Mouse (Mus musculus): ENCODE measurements at regions not wholly inside any gene's neighbourhood (a gene's known extent, or its start where the extent isn't known, plus 50 kb on each side); places are given as distances from the start of the nearest gene placed in this dataset.

- Histone ChIP-seq H3K27ac (ENCODE audit: control insufficient read depth, insufficient read depth, low read depth, low read length, poor library complexity) (no peak overlapping the region), H3K4me1 (ENCODE audit: control insufficient read depth, insufficient read depth, low read length) (no peaks in the 10 kb centered on the region), H3K4me3 (replicated peaks; ENCODE audit: control insufficient read depth, low read depth, low read length) (no peak overlapping the region)
- WGBS = 52% methylated on average over 1 of the region's 1 CpGs
- no peak for TF ChIP-seq POLR2A (IDR thresholded peaks at IDR 0.05; ENCODE audit: borderline replicate concordance, control insufficient read depth, low read depth, low read length)
- TF ChIP-seq CTCF (IDR thresholded peaks at IDR 0.05; ENCODE audit: control insufficient read depth, insufficient read depth, low read length) = no peak
Measured at GRCm38 (mm10) chr3:133711518-133711917, 166.6 kb upstream of the Tet2 start.

GRCm38 (mm10) chr3:133722550-133723290 lies 177.8 kb upstream of the Tet2 start:
- Histone ChIP-seq H3K4me1 (ENCODE audit: control insufficient read depth, insufficient read depth, low read length) (no peaks in the 10 kb centered on the region), H3K4me3 (replicated peaks; ENCODE audit: control insufficient read depth, low read depth, low read length) (no peak overlapping the region), H3K27ac (ENCODE audit: control insufficient read depth, insufficient read depth, low read depth, low read length, poor library complexity) (no peak overlapping the region)
- WGBS = 80% methylated on average over 3 of the region's 3 CpGs
- TF ChIP-seq CTCF (IDR thresholded peaks at IDR 0.05; ENCODE audit: control insufficient read depth, insufficient read depth, low read length) (no peak), POLR2A (IDR thresholded peaks at IDR 0.05; ENCODE audit: borderline replicate concordance, control insufficient read depth, low read depth, low read length) (no peak)

- no peaks in the 10 kb centered on the region for H3K4me1 ChIP-seq (ENCODE audit: control insufficient read depth, insufficient read depth, low read length)
- TF ChIP-seq POLR2A (IDR thresholded peaks at IDR 0.05; ENCODE audit: borderline replicate concordance, control insufficient read depth, low read depth, low read length) (no peak), CTCF (IDR thresholded peaks at IDR 0.05; ENCODE audit: control insufficient read depth, insufficient read depth, low read length) (no peak)
- H3K27ac ChIP-seq (ENCODE audit: control insufficient read depth, insufficient read depth, low read depth, low read length, poor library complexity) = no peak overlapping the region
- 79% methylated on average over 6 of the region's 6 CpGs for WGBS
- H3K4me3 ChIP-seq (replicated peaks; ENCODE audit: control insufficient read depth, low read depth, low read length) = no peak overlapping the region
Measured at GRCm38 (mm10) chr3:133726831-133727230, 181.9 kb upstream of the Tet2 start.

- H3K4me1 ChIP-seq (ENCODE audit: control insufficient read depth, insufficient read depth, low read length) = no peaks in the 10 kb centered on the region
- H3K4me3 ChIP-seq (replicated peaks; ENCODE audit: control insufficient read depth, low read depth, low read length) = no peak overlapping the region
- no peak overlapping the region for H3K27ac ChIP-seq (ENCODE audit: control insufficient read depth, insufficient read depth, low read depth, low read length, poor library complexity)
- TF ChIP-seq CTCF (IDR thresholded peaks at IDR 0.05; ENCODE audit: control insufficient read depth, insufficient read depth, low read length) (no peak), POLR2A (IDR thresholded peaks at IDR 0.05; ENCODE audit: borderline replicate concordance, control insufficient read depth, low read depth, low read length) (no peak)
- WGBS = 58% methylated on average over 1 of the region's 1 CpGs
Measured at GRCm38 (mm10) chr3:133735603-133736002, 190.7 kb upstream of the Tet2 start.

- H3K27ac ChIP-seq (ENCODE audit: control insufficient read depth, insufficient read depth, low read depth, low read length, poor library complexity) = no peak overlapping the region
- H3K4me3 ChIP-seq (replicated peaks; ENCODE audit: control insufficient read depth, low read depth, low read length) = no peak overlapping the region
- no peaks in the 10 kb centered on the region for H3K4me1 ChIP-seq (ENCODE audit: control insufficient read depth, insufficient read depth, low read length)
- 77% methylated on average over 2 of the region's 2 CpGs for WGBS
- TF ChIP-seq POLR2A (IDR thresholded peaks at IDR 0.05; ENCODE audit: borderline replicate concordance, control insufficient read depth, low read depth, low read length) (no peak), CTCF (IDR thresholded peaks at IDR 0.05; ENCODE audit: control insufficient read depth, insufficient read depth, low read length) (no peak)
Measured at GRCm38 (mm10) chr3:133738936-133739335, 194.0 kb upstream of the Tet2 start.

- no peak overlapping the region for H3K4me3 ChIP-seq (replicated peaks; ENCODE audit: control insufficient read depth, low read depth, low read length)
- H3K27ac ChIP-seq (ENCODE audit: control insufficient read depth, insufficient read depth, low read depth, low read length, poor library complexity) = no peak overlapping the region
- no peak for TF ChIP-seq POLR2A (IDR thresholded peaks at IDR 0.05; ENCODE audit: borderline replicate concordance, control insufficient read depth, low read depth, low read length)
- TF ChIP-seq CTCF (IDR thresholded peaks at IDR 0.05; ENCODE audit: control insufficient read depth, insufficient read depth, low read length) = no peak
- H3K4me1 ChIP-seq (ENCODE audit: control insufficient read depth, insufficient read depth, low read length) = peaks cover 2% of the 10 kb centered on the region
- 72% methylated on average over 4 of the region's 4 CpGs for WGBS
Measured at GRCm38 (mm10) chr3:133744552-133745118, 199.7 kb upstream of the Tet2 start.

GRCm38 (mm10) chr3:133748756-133749737 lies 204.1 kb upstream of the Tet2 start:
- TF ChIP-seq POLR2A (IDR thresholded peaks at IDR 0.05; ENCODE audit: borderline replicate concordance, control insufficient read depth, low read depth, low read length) (no peak), CTCF (IDR thresholded peaks at IDR 0.05; ENCODE audit: control insufficient read depth, insufficient read depth, low read length) (no peak)
- peaks cover 2% of the 10 kb centered on the region for H3K4me1 ChIP-seq (ENCODE audit: control insufficient read depth, insufficient read depth, low read length)
- 73% methylated on average over 10 of the region's 10 CpGs for WGBS
- no peak overlapping the region for H3K4me3 ChIP-seq (replicated peaks; ENCODE audit: control insufficient read depth, low read depth, low read length)
- no peak overlapping the region for H3K27ac ChIP-seq (ENCODE audit: control insufficient read depth, insufficient read depth, low read depth, low read length, poor library complexity)

- no peak overlapping the region for H3K27ac ChIP-seq (ENCODE audit: control insufficient read depth, insufficient read depth, low read depth, low read length, poor library complexity)
- WGBS = 71% methylated on average over 8 of the region's 8 CpGs
- no peak overlapping the region for H3K4me3 ChIP-seq (replicated peaks; ENCODE audit: control insufficient read depth, low read depth, low read length)
- H3K4me1 ChIP-seq (ENCODE audit: control insufficient read depth, insufficient read depth, low read length) = peaks cover 3% of the 10 kb centered on the region
- TF ChIP-seq CTCF (IDR thresholded peaks at IDR 0.05; ENCODE audit: control insufficient read depth, insufficient read depth, low read length) (no peak), POLR2A (IDR thresholded peaks at IDR 0.05; ENCODE audit: borderline replicate concordance, control insufficient read depth, low read depth, low read length) (no peak)
Measured at GRCm38 (mm10) chr3:133750061-133750460, 205.1 kb upstream of the Tet2 start.

Measured in bone marrow, adult 2 months (tissue).